Mouse (Mus musculus) midbrain, embryonic 11.5 days (tissue): ENCODE data around the gene Gm9817. TPM values are rescaled to one million over a fixed set of nuclear protein-coding genes. Genes with fewer than 3 reads are reported as not detected.

Experiments
- ATAC-seq: fragments of 200-750 bp; cut with Nextera tagmentation; 2 replicates; pipeline ENCODE4 v1.8.0; 2017; ENCODE audit warnings: moderate TSS enrichment, moderate library complexity; ENCODE audit not compliant: low FRiP score
- DNase-seq: peaks from one replicate; pipeline ENCODE4 v3.0.0; 2015; ENCODE audit warnings: low spot score; ENCODE audit errors: missing footprints
- H3K27ac ChIP-seq: fragments of 300-500 bp; sonication (generic); 2 replicates; pipeline ENCODE4 v1.5.1; 2014; ENCODE audit warnings: low read depth, low read length
- H3K27me3 ChIP-seq: fragments of 300-500 bp; sonication (generic); 2 replicates; pipeline ENCODE4 v1.6.1; 2014; ENCODE audit warnings: mild to moderate bottlenecking, low read length, moderate library complexity, mixed read lengths; ENCODE audit not compliant: control insufficient read depth, insufficient read depth
- H3K36me3 ChIP-seq: fragments of 300-500 bp; sonication (generic); 2 replicates; pipeline ENCODE4 v1.6.1; 2014; ENCODE audit warnings: mild to moderate bottlenecking, low read length, moderate library complexity, mixed read lengths; ENCODE audit not compliant: control insufficient read depth, insufficient read depth
- H3K4me1 ChIP-seq: fragments of 300-500 bp; sonication (generic); 2 replicates; pipeline ENCODE4 v1.6.1; 2014; ENCODE audit warnings: low read length; ENCODE audit not compliant: control insufficient read depth, insufficient read depth
- H3K4me2 ChIP-seq: fragments of 300-500 bp; sonication (generic); 2 replicates; pipeline ENCODE4 v1.6.1; 2014; ENCODE audit warnings: mild to moderate bottlenecking, moderate library complexity
- H3K4me3 ChIP-seq: fragments of 300-500 bp; sonication (generic); 2 replicates; pipeline ENCODE4 v1.5.1; 2014; ENCODE audit warnings: low read depth, low read length
- H3K9ac ChIP-seq: fragments of 300-500 bp; sonication (generic); 2 replicates; pipeline ENCODE4 v1.6.1; 2014; ENCODE audit warnings: low read length
- H3K9me3 ChIP-seq: fragments of 300-500 bp; sonication (generic); 2 replicates; pipeline ENCODE4 v1.6.1; 2016; ENCODE audit warnings: low read length; ENCODE audit not compliant: control insufficient read depth
- WGBS: fragments of 180-500 bp; shearing (Covaris S2); extraction: QIAGEN DNeasy Blood & Tissue Kit; methylation state at CpG from one replicate; pipeline ENCODE4 v1.1.7; 2014; 5-methylcytosine and 5-hydroxymethylcytosine counted together
- polyA plus RNA-seq: library from polyadenylated mRNA; unstranded; fragments of >200 nt; fragmentation: Nextera tagmentation; extraction: Ambion mirVana; gene quantifications from 2 replicates; pipeline ENCODE4 v1.2.1, GENCODE M21; 2014

Gene Gm9817
- polyA plus RNA-seq, 1 experiment from 2014 or later: 0.14 TPM

DNA sequence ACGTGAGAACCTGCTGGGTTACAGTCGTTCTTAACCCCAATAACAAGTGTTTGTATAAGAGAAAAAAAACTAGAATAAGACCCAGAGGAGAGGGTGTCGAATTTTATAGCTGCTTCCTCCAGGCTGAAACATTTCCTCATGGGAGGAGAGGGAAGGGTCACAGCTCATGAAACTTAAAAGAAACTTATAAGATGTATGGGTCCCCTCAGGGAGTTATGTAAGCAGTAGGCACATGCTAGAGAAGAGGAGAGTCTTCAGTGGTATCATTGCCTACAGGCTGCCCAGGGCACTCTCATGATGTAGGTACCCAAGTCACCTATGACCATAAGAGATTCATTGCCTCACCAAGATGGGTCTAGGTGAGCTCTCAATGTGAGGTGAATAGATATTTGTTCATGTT lies 28.0 kb downstream of the Gm9817 start:
- ATAC-seq (no peak), DNase-seq (no peak)
- Histone ChIP-seq H3K27ac (no peak overlapping the region), H3K4me3 (no peak overlapping the region), H3K9ac (no peak overlapping the region), H3K4me1 (peaks cover 2% of the 10 kb centered on the region; the same call in 1 of the 2 replicates), H3K4me2 (no peak overlapping the region), H3K27me3 (no peaks in the 10 kb centered on the region), H3K9me3 (no peaks in the 10 kb centered on the region), H3K36me3 (no peaks in the 10 kb centered on the region)
- WGBS: 72% methylated on average over 3 of the region's 3 CpGs

- Histone ChIP-seq H3K9ac (no peak overlapping the region), H3K9me3 (no peaks in the 10 kb centered on the region), H3K4me3 (no peak overlapping the region), H3K36me3 (no peaks in the 10 kb centered on the region), H3K4me1 (peaks cover 2% of the 10 kb centered on the region; the same call in 1 of the 2 replicates), H3K27me3 (no peaks in the 10 kb centered on the region), H3K4me2 (no peak overlapping the region), H3K27ac (no peak overlapping the region)
- DNase-seq: no peak
- WGBS: 38% methylated on average over 7 of the region's 7 CpGs
- no peak for ATAC-seq
Measured at GRCm38 (mm10) chr13:45108851-45109390, 30.4 kb downstream of the Gm9817 start.

GRCm38 (mm10) chr13:45118375-45118774 lies 39.9 kb downstream of the Gm9817 start:
- ATAC-seq (no peak), DNase-seq (no peak)
- H3K4me1 ChIP-seq: no peaks in the 10 kb centered on the region
- no peaks in the 10 kb centered on the region for H3K36me3 ChIP-seq
- no peak overlapping the region for H3K4me3 ChIP-seq
- WGBS: 84% methylated on average over 5 of the region's 5 CpGs
- no peak overlapping the region for H3K9ac ChIP-seq
- H3K27ac ChIP-seq: no peak overlapping the region
- H3K9me3 ChIP-seq: no peaks in the 10 kb centered on the region
- no peak overlapping the region for H3K4me2 ChIP-seq
- H3K27me3 ChIP-seq: no peaks in the 10 kb centered on the region

DNA sequence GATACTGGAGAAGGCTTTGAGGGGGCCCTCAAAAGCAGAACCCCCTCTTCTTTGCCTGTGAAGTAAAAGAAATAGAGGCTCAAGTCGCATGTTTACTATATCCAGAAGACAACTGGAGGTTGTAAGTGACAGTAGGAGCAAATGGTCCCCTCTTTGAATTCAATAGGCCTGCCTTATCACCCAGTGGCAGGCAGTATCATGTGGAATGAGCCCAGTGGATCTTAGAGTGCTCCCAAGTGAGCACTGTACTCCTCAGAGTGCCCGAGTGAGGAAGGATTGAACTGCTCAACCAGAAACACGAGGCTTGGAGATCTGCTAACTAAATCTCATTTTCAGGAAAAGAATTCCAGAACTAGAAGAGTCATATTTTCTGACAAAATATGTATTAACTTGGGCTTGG lies 40.3 kb downstream of the Gm9817 start:
- Histone ChIP-seq H3K4me3 (no peak overlapping the region), H3K27ac (no peak overlapping the region), H3K27me3 (no peaks in the 10 kb centered on the region), H3K4me2 (no peak overlapping the region), H3K36me3 (no peaks in the 10 kb centered on the region), H3K9ac (no peak overlapping the region), H3K9me3 (no peaks in the 10 kb centered on the region), H3K4me1 (no peaks in the 10 kb centered on the region)
- WGBS: 76% methylated on average over 3 of the region's 3 CpGs
- DNase-seq (no peak), ATAC-seq (no peak)

Other genes with a start within 250 kb of the Gm9817 start
- 68.9 and 69.5 TPM in 2 replicates for gene Dtnbp1, start 76.5 kb upstream of the Gm9817 start, polyA plus RNA-seq